Mouse (Mus musculus): ENCODE results near the gene Asprv1. TPM values are rescaled to one million over a fixed set of nuclear protein-coding genes. Genes with fewer than 3 reads are reported as not detected.

The Asprv1 gene
- polyA plus RNA-seq, 1 experiment from 2014 or later: 1.1 TPM

GRCm38 (mm10) chr6:86653026-86653425, 25.1 kb downstream of the Asprv1 start:
- no peak overlapping the region for H3K4me3 ChIP-seq (ENCODE audit: low read length)
- no peaks in the 10 kb centered on the region for H3K4me1 ChIP-seq (ENCODE audit: control insufficient read depth, insufficient read depth, low read length)
- no peaks in the 10 kb centered on the region for H3K27me3 ChIP-seq (replicated peaks; ENCODE audit: control insufficient read depth, insufficient read depth, low read length)
- 90% methylated on average over 6 of the region's 6 CpGs for WGBS
- no peak for ATAC-seq
- peaks cover 15% of the 10 kb centered on the region; the same call in 1 of the 2 replicates for H3K36me3 ChIP-seq (ENCODE audit: control insufficient read depth, insufficient read depth, low read length)
- no peak overlapping the region for H3K9ac ChIP-seq (ENCODE audit: low read depth, low read length)
- no peaks in the 10 kb centered on the region for H3K9me3 ChIP-seq (ENCODE audit: control insufficient read depth, low read length)
- no peak overlapping the region for H3K4me2 ChIP-seq (ENCODE audit: low read depth, low read length)
- no peak overlapping the region for H3K27ac ChIP-seq (ENCODE audit: low read length)

GRCm38 (mm10) chr6:86654270-86654916, 26.4 kb downstream of the Asprv1 start:
- Histone ChIP-seq H3K27me3 (replicated peaks; ENCODE audit: control insufficient read depth, insufficient read depth, low read length) (no peaks in the 10 kb centered on the region), H3K9me3 (ENCODE audit: control insufficient read depth, low read length) (no peaks in the 10 kb centered on the region), H3K4me1 (ENCODE audit: control insufficient read depth, insufficient read depth, low read length) (no peaks in the 10 kb centered on the region), H3K36me3 (ENCODE audit: control insufficient read depth, insufficient read depth, low read length) (peaks cover 15% of the 10 kb centered on the region; the same call in 1 of the 2 replicates), H3K27ac (ENCODE audit: low read length) (peak overlapping the region; percentile 65), H3K9ac (ENCODE audit: low read depth, low read length) (no peak overlapping the region), H3K4me3 (ENCODE audit: low read length) (no peak overlapping the region), H3K4me2 (ENCODE audit: low read depth, low read length) (no peak overlapping the region)
- ATAC-seq: peak; percentile 93
- 70% methylated on average over 9 of the region's 9 CpGs for WGBS

- no peak for ATAC-seq
- 91% methylated on average over 3 of the region's 3 CpGs for whole genome bisulfite sequencing
- 0 out of 2 replicates have a peak, but pooled peaks cover 5% of the 10 kb centered on the region for H3K36me3 ChIP-seq (ENCODE audit: control insufficient read depth, insufficient read depth, low read length)
Observed at GRCm38 (mm10) chr6:86658501-86658900, 30.5 kb downstream of the Asprv1 start.

DNA sequence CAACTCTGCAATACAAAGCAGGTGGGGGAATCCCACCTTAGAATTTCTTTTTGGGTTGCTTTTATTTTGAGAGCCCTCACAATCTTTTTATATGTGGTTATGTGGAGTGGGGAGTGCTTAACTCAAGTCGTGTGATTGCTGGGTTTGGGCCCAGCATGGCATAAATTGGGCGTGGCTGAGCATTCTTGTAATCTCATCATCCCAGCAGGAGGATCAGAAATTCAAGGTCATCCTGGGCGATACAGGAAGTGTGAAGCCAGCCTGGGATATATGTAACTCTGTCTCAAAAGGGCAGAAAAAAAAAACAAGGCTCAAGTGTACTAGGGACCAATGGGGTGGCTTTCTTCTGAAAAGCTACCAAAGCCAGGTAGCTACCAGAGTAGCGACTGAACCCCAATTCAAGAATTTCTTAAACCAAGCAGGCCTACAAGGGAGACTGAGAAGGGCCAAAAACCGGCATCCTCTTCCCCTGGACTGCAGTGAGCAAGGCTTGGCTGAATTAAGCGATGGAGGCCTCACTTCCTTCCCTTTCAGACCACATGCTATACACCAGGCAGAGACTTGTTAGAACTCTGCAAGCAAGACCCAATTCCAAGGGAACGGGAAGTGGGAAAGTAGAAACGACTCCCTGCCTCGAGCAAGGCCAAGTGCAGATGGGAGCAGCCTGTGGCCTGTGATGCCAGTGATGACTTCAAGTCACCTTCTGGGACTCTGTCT, 32.4 kb downstream of the Asprv1 start:
- H3K27me3 ChIP-seq (replicated peaks; ENCODE audit: control insufficient read depth, insufficient read depth, low read length): no peaks in the 10 kb centered on the region

More at GRCm38 (mm10) chr6:86658501-86658900, 30.5 kb downstream of the Asprv1 start:
- Histone ChIP-seq H3K4me2 (ENCODE audit: low read depth, low read length) (no peak overlapping the region), H3K9ac (ENCODE audit: low read depth, low read length) (no peak overlapping the region), H3K27ac (ENCODE audit: low read length) (no peak overlapping the region), H3K4me3 (ENCODE audit: low read length) (no peak overlapping the region), H3K27me3 (replicated peaks; ENCODE audit: control insufficient read depth, insufficient read depth, low read length) (no peaks in the 10 kb centered on the region), H3K9me3 (ENCODE audit: control insufficient read depth, low read length) (no peaks in the 10 kb centered on the region), H3K4me1 (ENCODE audit: control insufficient read depth, insufficient read depth, low read length) (no peaks in the 10 kb centered on the region; the same call in 1 of the 2 replicates)

DNA sequence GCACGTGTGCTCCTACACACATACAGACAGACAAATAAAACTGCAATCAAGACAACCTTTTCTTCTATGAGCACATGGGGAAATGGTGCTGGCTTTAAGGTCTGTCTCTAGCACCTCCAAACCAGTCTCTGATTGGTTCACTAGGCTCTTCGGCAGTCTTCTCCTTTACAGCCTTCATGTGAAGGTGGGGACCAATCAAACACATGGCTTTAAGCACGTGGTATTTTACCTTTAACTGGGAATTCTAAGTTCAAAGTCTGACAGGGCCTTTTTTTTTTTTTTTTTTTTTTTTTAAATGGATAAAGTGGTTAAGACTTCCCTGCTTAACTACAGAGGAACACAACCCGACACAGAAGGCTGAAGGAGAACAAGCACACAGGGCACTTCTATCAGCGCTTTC, 37.1 kb downstream of the Asprv1 start:
- 0 out of 2 replicates have a peak overlapping the region, but pooled peaks have one; percentile 27 for H3K27ac ChIP-seq (ENCODE audit: low read length)
- no peak overlapping the region for H3K9ac ChIP-seq (ENCODE audit: low read depth, low read length)
- no peaks in the 10 kb centered on the region for H3K9me3 ChIP-seq (ENCODE audit: control insufficient read depth, low read length)
- no peak overlapping the region for H3K4me2 ChIP-seq (ENCODE audit: low read depth, low read length)
- no peaks in the 10 kb centered on the region for H3K27me3 ChIP-seq (replicated peaks; ENCODE audit: control insufficient read depth, insufficient read depth, low read length)
- WGBS: 69% methylated on average over 5 of the region's 5 CpGs
- ATAC-seq: no peak
- no peak overlapping the region for H3K4me3 ChIP-seq (ENCODE audit: low read length)
- H3K4me1 ChIP-seq (ENCODE audit: control insufficient read depth, insufficient read depth, low read length): peaks cover 29% of the 10 kb centered on the region
- H3K36me3 ChIP-seq (ENCODE audit: control insufficient read depth, insufficient read depth, low read length): peaks cover 7% of the 10 kb centered on the region; the same call in 1 of the 2 replicates

More for the DNA sequence above, 32.4 kb downstream of the Asprv1 start:
- Histone ChIP-seq H3K4me2 (ENCODE audit: low read depth, low read length) (no peak overlapping the region), H3K4me3 (ENCODE audit: low read length) (no peak overlapping the region), H3K27ac (ENCODE audit: low read length) (no peak overlapping the region), H3K9ac (ENCODE audit: low read depth, low read length) (no peak overlapping the region), H3K4me1 (ENCODE audit: control insufficient read depth, insufficient read depth, low read length) (peaks cover 2% of the 10 kb centered on the region; the same call in 1 of the 2 replicates), H3K9me3 (ENCODE audit: control insufficient read depth, low read length) (no peaks in the 10 kb centered on the region), H3K36me3 (ENCODE audit: control insufficient read depth, insufficient read depth, low read length) (0 out of 2 replicates have a peak, but pooled peaks cover 5% of the 10 kb centered on the region)
- no peak for ATAC-seq
- WGBS: 80% methylated on average over 9 of the region's 9 CpGs

- H3K27ac ChIP-seq (ENCODE audit: low read length): peak overlapping the region; percentile 30; the same call in 1 of the 2 replicates
- no peak overlapping the region for H3K4me2 ChIP-seq (ENCODE audit: low read depth, low read length)
- no peak for ATAC-seq
- 77% methylated on average over 17 of the region's 17 CpGs for WGBS
- H3K4me3 ChIP-seq (ENCODE audit: low read length): no peak overlapping the region
- no peaks in the 10 kb centered on the region for H3K9me3 ChIP-seq (ENCODE audit: control insufficient read depth, low read length)
- H3K4me1 ChIP-seq (ENCODE audit: control insufficient read depth, insufficient read depth, low read length): peaks cover 29% of the 10 kb centered on the region
- peaks cover 7% of the 10 kb centered on the region; the same call in 1 of the 2 replicates for H3K36me3 ChIP-seq (ENCODE audit: control insufficient read depth, insufficient read depth, low read length)
- no peaks in the 10 kb centered on the region for H3K27me3 ChIP-seq (replicated peaks; ENCODE audit: control insufficient read depth, insufficient read depth, low read length)
- H3K9ac ChIP-seq (ENCODE audit: low read depth, low read length): no peak overlapping the region
Observed at GRCm38 (mm10) chr6:86665560-86666307, 37.8 kb downstream of the Asprv1 start.

DNA sequence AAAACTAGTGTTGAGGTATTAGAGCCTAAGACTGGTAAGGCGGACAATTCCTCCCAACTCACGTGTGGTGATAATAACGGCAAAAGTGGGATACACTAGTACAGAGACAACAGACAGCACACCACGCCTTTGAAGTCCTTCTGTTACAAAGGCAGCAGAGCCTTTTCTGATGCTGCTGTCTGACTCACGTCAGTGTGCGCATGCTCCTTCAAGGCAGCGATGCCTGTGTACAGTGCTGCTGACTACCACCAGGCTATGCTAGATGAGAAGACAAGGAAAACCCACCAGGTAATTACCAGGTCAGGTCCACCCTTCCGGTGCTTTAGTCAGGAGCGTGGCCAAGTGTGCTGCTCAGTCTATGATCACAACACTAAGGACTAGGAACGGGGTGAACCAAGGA, 39.1 kb downstream of the Asprv1 start:
- 93% methylated on average over 10 of the region's 10 CpGs for WGBS
- H3K4me3 ChIP-seq (ENCODE audit: low read length): peak overlapping the region; percentile 1; the same call in 1 of the 2 replicates
- ATAC-seq: no peak

DNA sequence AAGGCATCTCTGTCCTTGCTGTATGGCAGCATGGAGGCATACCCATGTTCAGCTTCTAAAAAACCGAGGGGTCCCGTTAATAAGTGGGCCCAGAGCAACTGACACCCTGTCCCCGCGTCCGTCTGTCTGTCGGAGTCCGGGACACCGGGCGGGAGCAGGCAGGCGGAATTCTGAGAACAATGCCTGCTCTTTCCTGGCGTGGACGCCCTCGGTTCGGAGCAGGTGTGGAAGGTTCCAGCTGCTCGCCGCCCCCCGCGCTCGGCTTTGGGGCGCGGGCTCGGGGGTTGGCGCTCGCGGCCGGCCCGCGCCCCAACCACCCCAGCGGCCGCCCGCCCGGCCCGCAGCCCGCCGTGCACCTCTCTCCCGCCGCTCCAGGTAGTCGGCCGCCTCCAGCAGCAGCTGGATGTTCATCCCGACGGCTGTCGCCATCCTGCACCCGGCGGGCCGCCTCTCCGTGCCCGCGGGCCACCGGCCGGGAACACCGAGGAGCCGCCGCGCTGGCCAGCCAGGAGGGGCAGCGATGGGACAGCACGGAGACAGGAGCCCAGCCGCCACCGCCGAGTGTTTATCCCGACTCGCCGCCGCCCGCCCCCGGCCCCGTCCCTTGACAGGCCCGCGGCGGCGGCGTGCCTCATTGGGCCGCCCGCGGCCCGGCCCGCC, 40.7 kb downstream of the Asprv1 start, which contains the start of gene Mxd1:
Gene Mxd1 (minus strand): TSS at position 582 of the 660 bp plus-strand sequence.
- H3K9ac ChIP-seq (ENCODE audit: low read depth, low read length): peak within 1 kb of the TSS; percentile 90
- peak within 1 kb of the TSS; percentile 46 for H3K27ac ChIP-seq (ENCODE audit: low read length)
- WGBS: under 1% methylated on average over 58 of the region's 76 CpGs
- H3K4me3 ChIP-seq (ENCODE audit: low read length): peak within 1 kb of the TSS; percentile 81
- no peaks in the 10 kb centered on the region for H3K9me3 ChIP-seq (ENCODE audit: control insufficient read depth, low read length)
- H3K36me3 ChIP-seq (ENCODE audit: control insufficient read depth, insufficient read depth, low read length): peaks cover 2% of the 10 kb centered on the region; the same call in 1 of the 2 replicates
- ATAC-seq: peak; percentile 4
- no peaks in the 10 kb centered on the region for H3K27me3 ChIP-seq (replicated peaks; ENCODE audit: control insufficient read depth, insufficient read depth, low read length)
- peaks cover 29% of the 10 kb centered on the region for H3K4me1 ChIP-seq (ENCODE audit: control insufficient read depth, insufficient read depth, low read length)
- H3K4me2 ChIP-seq (ENCODE audit: low read depth, low read length): peak within 1 kb of the TSS; percentile 76

More for the DNA sequence above, 39.1 kb downstream of the Asprv1 start:
- Histone ChIP-seq H3K4me2 (ENCODE audit: low read depth, low read length) (peak overlapping the region; percentile 70; the same call in 1 of the 2 replicates), H3K27me3 (replicated peaks; ENCODE audit: control insufficient read depth, insufficient read depth, low read length) (no peaks in the 10 kb centered on the region), H3K9ac (ENCODE audit: low read depth, low read length) (0 out of 2 replicates have a peak overlapping the region, but pooled peaks have one; percentile 31), H3K4me1 (ENCODE audit: control insufficient read depth, insufficient read depth, low read length) (peaks cover 29% of the 10 kb centered on the region), H3K27ac (ENCODE audit: low read length) (no peak overlapping the region), H3K36me3 (ENCODE audit: control insufficient read depth, insufficient read depth, low read length) (peaks cover 7% of the 10 kb centered on the region; the same call in 1 of the 2 replicates), H3K9me3 (ENCODE audit: control insufficient read depth, low read length) (no peaks in the 10 kb centered on the region)

Data from intestine, embryonic 16.5 days (tissue).